Mouse (Mus musculus) intestine, postnatal 0 days (tissue): ENCODE measurements around the gene Cmss1. TPM values are rescaled to one million over a fixed set of nuclear protein-coding genes. Genes with fewer than 3 reads are reported as not detected.
A peak's percentile ranks its signal among the peaks of the same experiment; 100 is the strongest.

Experiments used
- ATAC-seq: fragments of 200-750 bp; cut with Nextera tagmentation; 2 replicates; pipeline ENCODE4 v1.8.0; 2017; ENCODE audit warnings: mild to moderate bottlenecking, moderate TSS enrichment, moderate library complexity
- H3K27ac ChIP-seq: fragments of 300-500 bp; sonication (generic); 2 replicates; pipeline ENCODE4 v1.5.1; 2014; ENCODE audit warnings: mild to moderate bottlenecking, low read depth, low read length, moderate library complexity
- H3K27me3 ChIP-seq: fragments of 300-500 bp; sonication (generic); replicated peaks from 2 replicates; pipeline ENCODE4 v1.6.1; 2014; ENCODE audit warnings: low read length, mixed read lengths; ENCODE audit not compliant: control insufficient read depth, insufficient read depth
- H3K36me3 ChIP-seq: fragments of 300-500 bp; sonication (generic); 2 replicates; pipeline ENCODE4 v1.6.1; 2014; ENCODE audit warnings: mild to moderate bottlenecking, moderate library complexity; ENCODE audit not compliant: control insufficient read depth, insufficient read depth
- H3K4me1 ChIP-seq: fragments of 300-500 bp; sonication (generic); replicated peaks from 2 replicates; pipeline ENCODE4 v1.6.1; 2014; ENCODE audit warnings: antibody characterized with exemption, low read length, mixed read lengths; ENCODE audit not compliant: control insufficient read depth, insufficient read depth
- H3K4me2 ChIP-seq: fragments of 300-500 bp; sonication (generic); replicated peaks from 2 replicates; pipeline ENCODE4 v1.6.1; 2014; ENCODE audit warnings: low read depth, mild to moderate bottlenecking, moderate library complexity
- H3K4me3 ChIP-seq: fragments of 300-500 bp; sonication (generic); 2 replicates; pipeline ENCODE4 v1.5.1; 2014; ENCODE audit warnings: low read depth, low read length
- H3K9ac ChIP-seq: fragments of 300-500 bp; sonication (generic); 2 replicates; pipeline ENCODE4 v1.6.1; 2014; ENCODE audit warnings: mild to moderate bottlenecking, low read depth, low read length
- H3K9me3 ChIP-seq: fragments of 300-500 bp; sonication (generic); 2 replicates; pipeline ENCODE4 v1.6.1; 2016; ENCODE audit warnings: mixed run types; ENCODE audit not compliant: control insufficient read depth
- CTCF ChIP-seq: sonication (generic); IDR thresholded peaks from 2 replicates; pipeline ENCODE4 v1.5.1; 2016; ENCODE audit warnings: low read depth, mild to moderate bottlenecking, control low read depth, antibody characterized with exemption, moderate library complexity
- WGBS: fragments of 180-500 bp; shearing (Covaris S2); extraction: QIAGEN DNeasy Blood & Tissue Kit; methylation state at CpG from one replicate; pipeline ENCODE4 v1.1.7; 2014; 5-methylcytosine and 5-hydroxymethylcytosine counted together
- polyA plus RNA-seq: library from polyadenylated mRNA; unstranded; fragments of >200 nt; fragmentation: Nextera tagmentation; extraction: Ambion mirVana; gene quantifications from 2 replicates; pipeline ENCODE4 v1.2.1, GENCODE M21; 2015

The Cmss1 gene
- polyA plus RNA-seq, 1 experiment from 2014 or later = 19.1 TPM

GRCm38 (mm10) chr16:57302792-57303698, 303.6 kb downstream of the Cmss1 start:
- ATAC-seq = no peak
- no peak overlapping the region for H3K4me3 ChIP-seq
- no peaks in the 10 kb centered on the region for H3K27me3 ChIP-seq
- H3K4me1 ChIP-seq = no peaks in the 10 kb centered on the region
- no peaks in the 10 kb centered on the region for H3K36me3 ChIP-seq
- H3K4me2 ChIP-seq = no peak overlapping the region
- no peak for TF ChIP-seq CTCF
- no peak overlapping the region for H3K27ac ChIP-seq
- no peak overlapping the region for H3K9ac ChIP-seq
- no peaks in the 10 kb centered on the region for H3K9me3 ChIP-seq
- WGBS = 92% methylated on average over 25 of the region's 25 CpGs

DNA sequence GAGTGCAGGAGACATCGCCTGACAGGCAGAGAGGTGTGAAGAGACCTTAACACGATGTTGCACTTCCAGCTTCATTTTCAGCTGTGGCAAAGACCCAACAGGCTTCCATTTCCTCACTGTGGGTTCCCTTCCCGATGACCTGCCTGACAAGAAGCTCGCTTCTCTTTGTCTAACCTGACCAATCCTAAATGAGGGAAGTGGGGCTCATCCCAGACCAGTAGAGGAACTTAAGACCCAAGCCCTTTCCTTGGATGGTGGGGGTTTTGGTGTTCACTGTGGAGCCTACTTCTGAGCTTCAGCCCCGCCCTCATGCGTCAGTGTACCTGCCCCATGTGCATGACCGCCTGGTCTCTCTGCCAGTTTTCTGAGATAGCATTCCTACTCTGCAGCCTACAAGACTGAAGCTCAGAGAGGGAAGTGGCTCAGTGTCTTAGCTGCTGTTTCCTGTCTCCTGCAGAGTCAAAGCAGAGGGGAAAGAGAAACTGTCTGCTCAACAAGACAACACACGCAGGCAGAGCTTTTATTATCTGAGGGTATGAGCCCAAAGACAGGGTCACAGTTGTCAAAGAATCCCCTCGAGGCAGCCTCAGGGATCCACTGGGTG, 305.1 kb downstream of the Cmss1 start:
- TF ChIP-seq CTCF = no peak
- H3K27me3 ChIP-seq = no peaks in the 10 kb centered on the region
- no peak overlapping the region for H3K27ac ChIP-seq
- no peak for ATAC-seq
- no peaks in the 10 kb centered on the region for H3K9me3 ChIP-seq
- no peaks in the 10 kb centered on the region for H3K4me1 ChIP-seq
- WGBS = 80% methylated on average over 9 of the region's 9 CpGs
- H3K9ac ChIP-seq = no peak overlapping the region
- no peaks in the 10 kb centered on the region for H3K36me3 ChIP-seq
- no peak overlapping the region for H3K4me2 ChIP-seq
- H3K4me3 ChIP-seq = no peak overlapping the region

- Histone ChIP-seq H3K27me3 (no peaks in the 10 kb centered on the region), H3K4me3 (no peak overlapping the region), H3K4me2 (no peak overlapping the region), H3K9me3 (no peaks in the 10 kb centered on the region), H3K36me3 (no peaks in the 10 kb centered on the region), H3K4me1 (no peaks in the 10 kb centered on the region), H3K9ac (no peak overlapping the region), H3K27ac (no peak overlapping the region)
- ATAC-seq = no peak
- WGBS = 83% methylated on average over 10 of the region's 10 CpGs
- TF ChIP-seq CTCF = no peak
These were observed 311.3 kb downstream of the Cmss1 start for GRCm38 (mm10) chr16:57295216-57295934.

- Histone ChIP-seq H3K4me3 (no peak within 1 kb of the TSS), H3K27ac (no peak within 1 kb of the TSS), H3K4me1 (no peaks in the 10 kb centered on the region), H3K4me2 (no peak within 1 kb of the TSS), H3K36me3 (no peaks in the 10 kb centered on the region), H3K9me3 (no peaks in the 10 kb centered on the region), H3K9ac (no peak within 1 kb of the TSS), H3K27me3 (no peaks in the 10 kb centered on the region)
- WGBS = 78% methylated on average over 2 of the region's 2 CpGs
- no peak for ATAC-seq
- TF ChIP-seq CTCF = no peak
These were observed 313.9 kb downstream of the Cmss1 start, which contains the start of gene Tmem30c for GRCm38 (mm10) chr16:57292765-57293164. Gene Tmem30c (minus strand): TSS chr16:57292865.

DNA sequence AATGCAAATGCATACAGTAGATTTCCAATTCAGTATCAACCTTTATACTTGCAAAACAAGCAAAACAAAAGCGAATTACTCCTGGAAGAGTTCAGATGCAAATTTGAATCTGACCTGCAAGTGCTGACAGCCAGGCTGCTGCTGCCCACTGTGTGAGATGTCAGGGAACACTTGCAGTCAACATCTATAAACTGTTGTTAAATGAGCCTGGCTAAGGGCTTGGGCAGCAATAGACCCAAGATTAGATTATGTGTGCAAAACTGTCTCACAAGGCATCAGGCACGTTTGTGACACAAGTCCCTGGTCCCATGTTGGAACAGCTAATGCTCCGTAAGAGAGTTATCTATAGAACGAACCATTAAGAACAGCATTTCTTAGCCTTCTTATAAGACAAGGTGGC, 314.4 kb downstream of the Cmss1 start:
- no peak for TF ChIP-seq CTCF
- no peaks in the 10 kb centered on the region for H3K27me3 ChIP-seq
- ATAC-seq = no peak
- no peaks in the 10 kb centered on the region for H3K4me1 ChIP-seq
- H3K4me2 ChIP-seq = no peak overlapping the region
- no peak overlapping the region for H3K4me3 ChIP-seq
- H3K27ac ChIP-seq = no peak overlapping the region
- H3K36me3 ChIP-seq = no peaks in the 10 kb centered on the region
- WGBS = 71% methylated on average over 4 of the region's 4 CpGs
- no peaks in the 10 kb centered on the region for H3K9me3 ChIP-seq
- H3K9ac ChIP-seq = no peak overlapping the region

DNA sequence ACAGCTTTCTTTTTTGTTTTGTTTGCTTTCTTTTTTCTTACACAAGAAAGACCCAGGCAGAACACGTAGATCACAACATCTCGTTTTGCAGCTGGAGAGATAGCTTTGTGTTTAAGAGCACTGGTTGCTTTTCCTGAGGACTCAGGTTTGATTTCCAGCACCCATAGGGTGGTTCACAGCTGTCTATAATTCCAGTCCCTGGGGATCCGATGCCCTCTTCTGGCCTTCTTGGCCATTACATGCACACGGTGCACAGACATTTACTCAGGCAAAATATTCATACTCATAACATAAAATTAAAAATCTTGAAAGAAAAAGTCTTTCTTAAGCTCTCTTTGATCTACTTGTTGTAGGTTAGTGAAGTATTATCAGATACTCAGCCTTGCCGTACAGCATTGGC, 315.0 kb downstream of the Cmss1 start:
- no peak for ATAC-seq
- WGBS = 95% methylated on average over 5 of the region's 5 CpGs
- no peak overlapping the region for H3K9ac ChIP-seq
- no peaks in the 10 kb centered on the region for H3K36me3 ChIP-seq
- H3K9me3 ChIP-seq = no peaks in the 10 kb centered on the region
- H3K4me2 ChIP-seq = no peak overlapping the region
- 0 out of 2 replicates have a peak, but pooled peaks have one; percentile 12 for TF ChIP-seq CTCF
- no peaks in the 10 kb centered on the region for H3K4me1 ChIP-seq
- no peaks in the 10 kb centered on the region for H3K27me3 ChIP-seq
- H3K27ac ChIP-seq = no peak overlapping the region
- no peak overlapping the region for H3K4me3 ChIP-seq
